Mouse (Mus musculus) hindbrain, postnatal 0 days (tissue): ENCODE data around the gene Anapc15-ps. TPM values are rescaled to one million over a fixed set of nuclear protein-coding genes. Genes with fewer than 3 reads are reported as not detected.

Experiments used
- ATAC-seq: fragments of 200-750 bp; cut with Nextera tagmentation; 2 replicates; pipeline ENCODE4 v1.8.0; 2017; ENCODE audit warnings: mild to moderate bottlenecking, moderate TSS enrichment, moderate library complexity
- DNase-seq: peaks from one replicate; pipeline ENCODE4 v3.0.0-alpha.2; 2015; ENCODE audit warnings: low spot score
- H3K27ac ChIP-seq: fragments of 300-500 bp; sonication (generic); 2 replicates; pipeline ENCODE4 v1.5.1; 2014; ENCODE audit warnings: mild to moderate bottlenecking
- H3K27me3 ChIP-seq: fragments of 300-500 bp; sonication (generic); 2 replicates; pipeline ENCODE4 v1.6.1; 2014; ENCODE audit warnings: low read length, mixed read lengths; ENCODE audit not compliant: insufficient read depth
- H3K36me3 ChIP-seq: fragments of 300-500 bp; sonication (generic); 2 replicates; pipeline ENCODE4 v1.6.1; 2014; ENCODE audit warnings: low read length, mixed read lengths; ENCODE audit not compliant: insufficient read depth
- H3K4me1 ChIP-seq: fragments of 300-500 bp; sonication (generic); 2 replicates; pipeline ENCODE4 v1.6.1; 2014; ENCODE audit warnings: antibody characterized with exemption, low read length, mixed read lengths; ENCODE audit not compliant: insufficient read depth
- H3K4me2 ChIP-seq: fragments of 300-500 bp; sonication (generic); 2 replicates; pipeline ENCODE4 v1.6.1; 2014; ENCODE audit warnings: low read depth, mild to moderate bottlenecking, low read length, moderate library complexity, mixed read lengths
- H3K4me3 ChIP-seq: fragments of 300-500 bp; sonication (generic); 2 replicates; pipeline ENCODE4 v1.5.1; 2014; ENCODE audit warnings: low read length
- H3K9ac ChIP-seq: fragments of 300-500 bp; sonication (generic); replicated peaks from 2 replicates; pipeline ENCODE4 v1.6.1; 2014; ENCODE audit warnings: mild to moderate bottlenecking, low read length, moderate library complexity, mixed read lengths
- H3K9me3 ChIP-seq: fragments of 300-500 bp; sonication (generic); 2 replicates; pipeline ENCODE4 v1.6.1; 2016; ENCODE audit warnings: low read length, mixed read lengths
- CTCF ChIP-seq: IDR thresholded peaks from 2 replicates; pipeline ENCODE4 v1.5.1; 2016; ENCODE audit warnings: antibody characterized with exemption, control low read depth, low read depth
- WGBS: fragments of 180-500 bp; shearing (Covaris S2); extraction: QIAGEN DNeasy Blood & Tissue Kit; methylation state at CpG from one replicate; pipeline ENCODE4 v1.1.7; 2014; 5-methylcytosine and 5-hydroxymethylcytosine counted together
- polyA plus RNA-seq: library from polyadenylated mRNA; unstranded; fragments of >200 nt; fragmentation: Nextera tagmentation; extraction: Ambion mirVana; gene quantifications from 2 replicates; pipeline ENCODE4 v1.2.1, GENCODE M21; 2015
- total RNA-seq: library from RNA; depleted of rRNA; stranded (reverse); fragments of >200 nt; gene quantifications from 2 replicates; pipeline ENCODE4 v1.2.3, GENCODE M21; 2014

The Anapc15-ps gene
- total and polyA plus RNA-seq, 2 experiments from 2014 or later = not detected

GRCm38 (mm10) chr10:95679131-95679530 is 5.9 kb upstream of the Anapc15-ps start:
- 80% methylated on average over 5 of the region's 5 CpGs for WGBS
- no peaks in the 10 kb centered on the region for H3K36me3 ChIP-seq
- H3K9ac ChIP-seq = no peak overlapping the region
- no peaks in the 10 kb centered on the region for H3K27me3 ChIP-seq
- no peak overlapping the region for H3K4me2 ChIP-seq
- DNase-seq (no peak), ATAC-seq (no peak)
- H3K27ac ChIP-seq = no peak overlapping the region
- no peaks in the 10 kb centered on the region for H3K9me3 ChIP-seq
- TF ChIP-seq CTCF = no peak
- H3K4me1 ChIP-seq = peaks cover 10% of the 10 kb centered on the region
- no peak overlapping the region for H3K4me3 ChIP-seq

GRCm38 (mm10) chr10:95678661-95679060 is 5.4 kb upstream of the Anapc15-ps start:
- H3K9me3 ChIP-seq = no peaks in the 10 kb centered on the region
- DNase-seq = no peak
- no peak overlapping the region for H3K4me2 ChIP-seq
- no peaks in the 10 kb centered on the region for H3K36me3 ChIP-seq
- peaks cover 10% of the 10 kb centered on the region for H3K4me1 ChIP-seq
- H3K9ac ChIP-seq = no peak overlapping the region
- H3K27ac ChIP-seq = no peak overlapping the region
- H3K4me3 ChIP-seq = no peak overlapping the region
- no peak for ATAC-seq
- 88% methylated on average over 2 of the region's 2 CpGs for WGBS
- no peaks in the 10 kb centered on the region for H3K27me3 ChIP-seq
- no peak for TF ChIP-seq CTCF

- 77% methylated on average over 7 of the region's 7 CpGs for WGBS
- no peak overlapping the region for H3K4me2 ChIP-seq
- no peak for TF ChIP-seq CTCF
Observed at GRCm38 (mm10) chr10:95678241-95678640, 5.0 kb upstream of the Anapc15-ps start.

GRCm38 (mm10) chr10:95677356-95678109 is 4.3 kb upstream of the Anapc15-ps start:
- ATAC-seq = no peak
- Histone ChIP-seq H3K4me2 (no peak overlapping the region; the same call in 1 of the 2 replicates), H3K36me3 (no peaks in the 10 kb centered on the region), H3K27ac (no peak overlapping the region), H3K9ac (no peak overlapping the region), H3K9me3 (no peaks in the 10 kb centered on the region), H3K4me3 (no peak overlapping the region), H3K27me3 (no peaks in the 10 kb centered on the region), H3K4me1 (peaks cover 10% of the 10 kb centered on the region)
- no peak for TF ChIP-seq CTCF
- WGBS = 66% methylated on average over 22 of the region's 22 CpGs
- peak; percentile 4 for DNase-seq

More at GRCm38 (mm10) chr10:95678241-95678640, 5.0 kb upstream of the Anapc15-ps start:
- peaks cover 10% of the 10 kb centered on the region for H3K4me1 ChIP-seq
- no peaks in the 10 kb centered on the region for H3K36me3 ChIP-seq
- no peaks in the 10 kb centered on the region for H3K9me3 ChIP-seq
- no peak for DNase-seq
- ATAC-seq = no peak
- H3K9ac ChIP-seq = no peak overlapping the region
- H3K4me3 ChIP-seq = no peak overlapping the region
- no peak overlapping the region for H3K27ac ChIP-seq
- no peaks in the 10 kb centered on the region for H3K27me3 ChIP-seq

GRCm38 (mm10) chr10:95676991-95677355 is 3.7 kb upstream of the Anapc15-ps start:
- no peak overlapping the region for H3K4me2 ChIP-seq
- H3K36me3 ChIP-seq = no peaks in the 10 kb centered on the region
- H3K4me3 ChIP-seq = no peak overlapping the region
- no peaks in the 10 kb centered on the region for H3K9me3 ChIP-seq
- H3K9ac ChIP-seq = no peak overlapping the region
- no peak for TF ChIP-seq CTCF
- ATAC-seq = no peak
- H3K27me3 ChIP-seq = no peaks in the 10 kb centered on the region
- H3K27ac ChIP-seq = no peak overlapping the region
- DNase-seq = no peak
- H3K4me1 ChIP-seq = peaks cover 10% of the 10 kb centered on the region
- WGBS = 63% methylated on average over 5 of the region's 5 CpGs

GRCm38 (mm10) chr10:95676387-95676786 is 3.1 kb upstream of the Anapc15-ps start:
- Histone ChIP-seq H3K27ac (no peak overlapping the region), H3K4me1 (peaks cover 10% of the 10 kb centered on the region), H3K36me3 (no peaks in the 10 kb centered on the region), H3K4me3 (no peak overlapping the region), H3K27me3 (no peaks in the 10 kb centered on the region), H3K9ac (no peak overlapping the region), H3K9me3 (no peaks in the 10 kb centered on the region), H3K4me2 (no peak overlapping the region)
- no peak for TF ChIP-seq CTCF
- no peak for ATAC-seq
- 100% methylated on average over 2 of the region's 2 CpGs for WGBS
- no peak for DNase-seq
